Mouse (Mus musculus) CH12F3 (cell line): ENCODE measurements around the gene Hoxa2.

Experiments
- in situ Hi-C: fragments of 300-500 bp; cut with MboI; formaldehyde crosslinking; loops from 2 replicates; pipeline ENCODE4 v1.14.3; 2020; ENCODE audit warnings: low sequenced_read_pairs

Hoxa2 gene

GRCm38 (mm10) chr6:52180726-52181125 is 16.1 kb upstream of the Hoxa2 start:
- in situ Hi-C loops = no loop called here

- in situ Hi-C loops = no loop called here
Measured at GRCm38 (mm10) chr6:52180213-52180710, 15.6 kb upstream of the Hoxa2 start.

GRCm38 (mm10) chr6:52179690-52180089 is 15.1 kb upstream of the Hoxa2 start:
- in situ Hi-C loops = no loop called here

- in situ Hi-C loops = no loop called here
Measured at GRCm38 (mm10) chr6:52178918-52179665, 14.5 kb upstream of the Hoxa2 start.

- in situ Hi-C loops = no loop called here
Measured at GRCm38 (mm10) chr6:52177806-52178205, 13.2 kb upstream of the Hoxa2 start.

GRCm38 (mm10) chr6:52177061-52177735 is 12.6 kb upstream of the Hoxa2 start, which contains the start of gene 5730596B20Rik:
5730596B20Rik (plus strand) TSS chr6:52177498.
- in situ Hi-C loops = no loop called here

- in situ Hi-C loops = no loop called here
Measured at GRCm38 (mm10) chr6:52176391-52176790, 11.8 kb upstream of the Hoxa2 start.

- in situ Hi-C loops = no loop called here
Measured at GRCm38 (mm10) chr6:52175864-52176263, 11.2 kb upstream of the Hoxa2 start.

GRCm38 (mm10) chr6:52174968-52175751 is 10.5 kb upstream of the Hoxa2 start:
- in situ Hi-C loops = no loop called here

- in situ Hi-C loops = no loop called here
Measured at GRCm38 (mm10) chr6:52173648-52174047, 9.0 kb upstream of the Hoxa2 start.

- in situ Hi-C loops = no loop called here
Measured at GRCm38 (mm10) chr6:52172501-52172900, 7.9 kb upstream of the Hoxa2 start.

GRCm38 (mm10) chr6:52171938-52172337 is 7.3 kb upstream of the Hoxa2 start:
- in situ Hi-C loops = no loop called here

GRCm38 (mm10) chr6:52171331-52171730 is 6.7 kb upstream of the Hoxa2 start:
- in situ Hi-C loops = no loop called here

- in situ Hi-C loops = no loop called here
Measured at GRCm38 (mm10) chr6:52170898-52171223, 6.2 kb upstream of the Hoxa2 start.

GRCm38 (mm10) chr6:52170166-52170897 is 5.7 kb upstream of the Hoxa2 start:
- in situ Hi-C loops = no loop called here

- in situ Hi-C loops = no loop called here
Measured at GRCm38 (mm10) chr6:52169499-52170165, 5.0 kb upstream of the Hoxa2 start.

GRCm38 (mm10) chr6:52168191-52169055 is 3.8 kb upstream of the Hoxa2 start:
- in situ Hi-C loops = no loop called here

GRCm38 (mm10) chr6:52167736-52168161 is 3.1 kb upstream of the Hoxa2 start:
- in situ Hi-C loops = no loop called here

- in situ Hi-C loops = no loop called here
Measured at GRCm38 (mm10) chr6:52167176-52167575, 2.5 kb upstream of the Hoxa2 start.
